Mouse (Mus musculus): ENCODE results near the gene Eif1ad. TPM values are rescaled to one million over a fixed set of nuclear protein-coding genes. Genes with fewer than 3 reads are reported as not detected.

Eif1ad gene
- polyA plus RNA-seq (2012; rRNA removed), result 26.8 and 27.0 TPM in 2 replicates

- peak within 1 kb of the TSS; percentile 69 for H3K27ac ChIP-seq (ENCODE audit: insufficient read depth, low read length)
- H3K4me1 ChIP-seq (ENCODE audit: control insufficient read depth, insufficient read depth, low read length), result peaks cover 2% of the 10 kb centered on the region; the same call in 1 of the 2 replicates
- H3K4me3 ChIP-seq (ENCODE audit: insufficient read depth, low read length), result peak within 1 kb of the TSS; percentile 96
- TF ChIP-seq CTCF (IDR thresholded peaks at IDR 0.05; ENCODE audit: extremely low read depth, insufficient read depth, low read length) (no peak), POLR2A (IDR thresholded peaks at IDR 0.05; ENCODE audit: extremely low read depth, insufficient read depth, low read length) (peak; percentile 49; the same call in 1 of the 2 replicates)
Observed at GRCm38 (mm10) chr19:5366175-5367052, at the start of gene Eif1ad. Eif1ad (plus strand) TSS chr19:5366741.

- no peak overlapping the region for H3K4me3 ChIP-seq (ENCODE audit: insufficient read depth, low read length)
- H3K27ac ChIP-seq (ENCODE audit: insufficient read depth, low read length), result no peak overlapping the region
- H3K4me1 ChIP-seq (ENCODE audit: control insufficient read depth, insufficient read depth, low read length), result no peaks in the 10 kb centered on the region
- TF ChIP-seq CTCF (IDR thresholded peaks at IDR 0.05; ENCODE audit: extremely low read depth, insufficient read depth, low read length) (no peak), POLR2A (IDR thresholded peaks at IDR 0.05; ENCODE audit: extremely low read depth, insufficient read depth, low read length) (no peak)
Observed at GRCm38 (mm10) chr19:5323801-5324200, 42.7 kb upstream of the Eif1ad start.

DNA sequence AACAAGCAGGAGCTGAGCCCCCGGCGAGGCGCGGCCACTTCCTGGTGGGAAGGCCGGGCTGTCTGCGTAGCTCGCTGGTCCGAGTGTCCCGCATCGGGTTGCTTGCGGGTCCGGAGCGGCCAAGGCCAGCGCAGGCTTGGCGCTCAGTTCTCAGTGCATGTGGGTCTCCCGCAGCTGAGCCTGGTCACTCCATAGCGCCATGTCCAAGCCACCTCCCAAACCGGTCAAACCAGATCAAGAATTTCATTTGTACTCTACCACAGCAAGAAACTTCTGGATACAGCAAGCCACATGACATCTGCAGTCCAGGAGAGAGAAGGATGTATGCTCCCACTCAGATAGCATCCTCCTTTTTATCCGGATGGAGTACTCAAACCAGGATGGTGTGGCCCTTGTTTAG lies 38.6 kb upstream of the Eif1ad start:
- H3K4me1 ChIP-seq (ENCODE audit: control insufficient read depth, insufficient read depth, low read length), result no peaks in the 10 kb centered on the region
- no peak overlapping the region for H3K27ac ChIP-seq (ENCODE audit: insufficient read depth, low read length)
- H3K4me3 ChIP-seq (ENCODE audit: insufficient read depth, low read length), result no peak overlapping the region
- TF ChIP-seq CTCF (IDR thresholded peaks at IDR 0.05; ENCODE audit: extremely low read depth, insufficient read depth, low read length) (no peak), POLR2A (IDR thresholded peaks at IDR 0.05; ENCODE audit: extremely low read depth, insufficient read depth, low read length) (no peak)

- Histone ChIP-seq H3K4me3 (ENCODE audit: insufficient read depth, low read length) (no peak overlapping the region), H3K4me1 (ENCODE audit: control insufficient read depth, insufficient read depth, low read length) (no peaks in the 10 kb centered on the region), H3K27ac (ENCODE audit: insufficient read depth, low read length) (no peak overlapping the region)
- no peak for TF ChIP-seq POLR2A (IDR thresholded peaks at IDR 0.05; ENCODE audit: extremely low read depth, insufficient read depth, low read length)
- no peak for TF ChIP-seq CTCF (IDR thresholded peaks at IDR 0.05; ENCODE audit: extremely low read depth, insufficient read depth, low read length)
Observed at GRCm38 (mm10) chr19:5334741-5335140, 31.8 kb upstream of the Eif1ad start.

- H3K4me3 ChIP-seq (ENCODE audit: insufficient read depth, low read length), result no peak within 1 kb of the TSS
- H3K4me1 ChIP-seq (ENCODE audit: control insufficient read depth, insufficient read depth, low read length), result no peaks in the 10 kb centered on the region
- TF ChIP-seq CTCF (IDR thresholded peaks at IDR 0.05; ENCODE audit: extremely low read depth, insufficient read depth, low read length), result no peak
- no peak for TF ChIP-seq POLR2A (IDR thresholded peaks at IDR 0.05; ENCODE audit: extremely low read depth, insufficient read depth, low read length)
- no peak within 1 kb of the TSS for H3K27ac ChIP-seq (ENCODE audit: insufficient read depth, low read length)
Observed at GRCm38 (mm10) chr19:5335441-5335840, 31.1 kb upstream of the Eif1ad start, which contains the start of gene Catsper1. Catsper1 (plus strand) TSS chr19:5335741.

- Histone ChIP-seq H3K4me3 (ENCODE audit: insufficient read depth, low read length) (no peak overlapping the region), H3K27ac (ENCODE audit: insufficient read depth, low read length) (no peak overlapping the region), H3K4me1 (ENCODE audit: control insufficient read depth, insufficient read depth, low read length) (no peaks in the 10 kb centered on the region)
- no peak for TF ChIP-seq POLR2A (IDR thresholded peaks at IDR 0.05; ENCODE audit: extremely low read depth, insufficient read depth, low read length)
- TF ChIP-seq CTCF (IDR thresholded peaks at IDR 0.05; ENCODE audit: extremely low read depth, insufficient read depth, low read length), result peak; percentile 82
Observed at GRCm38 (mm10) chr19:5337975-5338374, 28.6 kb upstream of the Eif1ad start.

DNA sequence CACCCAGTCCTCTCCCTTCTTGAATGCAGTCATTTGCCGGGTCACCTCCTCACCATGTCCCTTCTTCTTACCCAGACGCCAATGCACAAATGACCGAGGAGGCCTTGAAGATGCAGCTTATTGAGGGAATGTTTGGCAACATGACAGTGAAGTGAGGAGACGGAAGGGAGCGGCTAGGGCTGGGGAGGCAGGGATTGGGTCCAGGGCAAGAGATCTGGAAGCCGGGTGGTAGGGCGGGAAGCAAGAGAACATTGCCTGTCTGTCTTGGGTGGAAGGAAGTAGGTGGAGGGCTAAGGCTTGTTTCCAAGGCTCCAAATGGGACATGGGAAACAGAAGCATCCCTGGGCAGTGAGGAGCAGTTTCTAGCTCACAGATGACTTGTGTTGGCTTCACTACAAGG lies 25.2 kb upstream of the Eif1ad start:
- TF ChIP-seq CTCF (IDR thresholded peaks at IDR 0.05; ENCODE audit: extremely low read depth, insufficient read depth, low read length) (no peak), POLR2A (IDR thresholded peaks at IDR 0.05; ENCODE audit: extremely low read depth, insufficient read depth, low read length) (no peak)
- H3K4me1 ChIP-seq (ENCODE audit: control insufficient read depth, insufficient read depth, low read length), result no peaks in the 10 kb centered on the region
- no peak overlapping the region for H3K4me3 ChIP-seq (ENCODE audit: insufficient read depth, low read length)
- no peak overlapping the region for H3K27ac ChIP-seq (ENCODE audit: insufficient read depth, low read length)

- Histone ChIP-seq H3K27ac (ENCODE audit: insufficient read depth, low read length) (no peak overlapping the region), H3K4me1 (ENCODE audit: control insufficient read depth, insufficient read depth, low read length) (no peaks in the 10 kb centered on the region), H3K4me3 (ENCODE audit: insufficient read depth, low read length) (no peak overlapping the region)
- TF ChIP-seq POLR2A (IDR thresholded peaks at IDR 0.05; ENCODE audit: extremely low read depth, insufficient read depth, low read length), result no peak
- no peak for TF ChIP-seq CTCF (IDR thresholded peaks at IDR 0.05; ENCODE audit: extremely low read depth, insufficient read depth, low read length)
Observed at GRCm38 (mm10) chr19:5345297-5346131, 21.0 kb upstream of the Eif1ad start.

- H3K4me3 ChIP-seq (ENCODE audit: insufficient read depth, low read length), result no peak overlapping the region
- TF ChIP-seq POLR2A (IDR thresholded peaks at IDR 0.05; ENCODE audit: extremely low read depth, insufficient read depth, low read length) (no peak), CTCF (IDR thresholded peaks at IDR 0.05; ENCODE audit: extremely low read depth, insufficient read depth, low read length) (no peak)
- H3K27ac ChIP-seq (ENCODE audit: insufficient read depth, low read length), result no peak overlapping the region
- no peaks in the 10 kb centered on the region for H3K4me1 ChIP-seq (ENCODE audit: control insufficient read depth, insufficient read depth, low read length)
Observed at GRCm38 (mm10) chr19:5348064-5348463, 18.5 kb upstream of the Eif1ad start.
